Mouse (Mus musculus) embryonic fibroblast, embryonic 13.5 days (primary cell): ENCODE results near the gene CN725425.

ENCODE experiments used
- CTCF ChIP-seq: IDR thresholded peaks from 2 replicates; pipeline ENCODE4 v1.5.1; 2011; ENCODE audit warnings: mild to moderate bottlenecking, control low read depth, low read length, moderate library complexity, borderline replicate concordance; ENCODE audit not compliant: insufficient read depth
- POLR2A ChIP-seq: IDR thresholded peaks from 2 replicates; pipeline ENCODE4 v1.6.1; 2011; ENCODE audit warnings: low read depth, mild to moderate bottlenecking, control low read depth, low read length, moderate library complexity

GRCm38 (mm10) chr15:91161153-91161552 is 38.1 kb upstream of the CN725425 start:
- no peak for TF ChIP-seq CTCF
- TF ChIP-seq POLR2A: no peak
